In the genomic region with DNA sequence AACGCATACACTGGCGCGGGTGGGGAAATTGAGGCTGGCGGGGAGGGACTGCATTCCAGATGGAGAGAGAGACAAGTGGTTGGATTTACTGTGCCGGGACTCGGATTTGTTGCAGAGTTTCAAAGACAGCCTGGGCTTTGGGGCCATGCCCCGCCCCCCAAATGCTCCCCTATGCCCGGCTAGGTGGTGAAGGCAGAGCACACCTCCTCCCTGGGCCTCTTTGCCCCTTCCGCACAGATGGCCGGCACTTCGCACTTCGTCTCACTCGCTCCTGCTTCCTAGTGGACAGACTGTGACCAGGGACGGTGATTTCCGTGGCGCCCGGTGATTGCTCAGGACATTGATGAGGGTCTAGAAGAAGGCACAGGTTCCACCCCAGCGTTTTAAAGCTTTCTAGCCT, we compare ENCODE assay signal across 8 mouse cellular contexts. TPM values are rescaled to one million over a fixed set of nuclear protein-coding genes. Genes with fewer than 3 reads are reported as not detected.
DNase-seq lines count a peak whose midpoint lies in the region; TF ChIP-seq lines count a peak whose summit lies in the region.

No protein-coding gene starts in this region.

- no peaks in the 10 kb centered on the region for H3K9me3 ChIP-seq in megakaryocyte, embryonic 14.5 days

- TF ChIP-seq CTCF in embryonic fibroblast, embryonic 13.5 days (IDR thresholded peaks at IDR 0.05; ENCODE audit: borderline replicate concordance, insufficient read depth, low read length): peak; percentile 35; the same call in 1 of the 2 replicates

- H3K27me3 ChIP-seq in megakaryocyte, embryonic 14.5 days (replicated peaks): peaks cover 81% of the 10 kb centered on the region

- peaks cover 6% of the 10 kb centered on the region for H3K4me1 ChIP-seq in embryonic fibroblast, embryonic 13.5 days (ENCODE audit: control insufficient read depth, insufficient read depth, low read length)
- H3K4me1 ChIP-seq in megakaryocyte, embryonic 14.5 days: peaks cover 60% of the 10 kb centered on the region

- H3K27ac ChIP-seq in embryonic fibroblast, embryonic 13.5 days (ENCODE audit: insufficient read depth, low read length): peak overlapping the region; percentile 36; the same call in 1 of the 2 replicates

- peak overlapping the region; percentile 56 for H3K4me3 ChIP-seq in embryonic fibroblast, embryonic 13.5 days (ENCODE audit: insufficient read depth, low read length)
- H3K4me3 ChIP-seq in megakaryocyte, embryonic 14.5 days (replicated peaks): peak overlapping the region; percentile 90

- H3K36me3 ChIP-seq in megakaryocyte, embryonic 14.5 days (replicated peaks; ENCODE audit: low read length): no peaks in the 10 kb centered on the region

- DNase-seq in adrenal gland, postnatal 14 days: peak; percentile 73
- no peak for DNase-seq in adrenal gland, adult 18-20 months (ENCODE audit: low spot score in 2 of 2)
- peak; percentile 73 for DNase-seq in A20 (ENCODE audit: low read depth, low spot score)
- DNase-seq in kidney, postnatal 10 days: peak; percentile 78
- no peak for DNase-seq in right cerebral cortex, postnatal 10 days (ENCODE audit: low spot score in 2 of 2)
- DNase-seq in left cerebral cortex, adult 8-10 months (ENCODE audit: low spot score in 2 of 2): no peak

- peak; percentile 52 for TF ChIP-seq POLR2A in embryonic fibroblast, embryonic 13.5 days (IDR thresholded peaks at IDR 0.05; ENCODE audit: low read depth, low read length)

RNA-seq across cellular contexts. Expression of gene Rapgef3, which starts 0.4 kb away (rescaled TPM):
- 22.2 and 24.9 TPM in 2 replicates for total RNA-seq in adrenal gland, postnatal 14 days (2021)
- 10 to 100 TPM; 13.2 to 25.2 TPM for total RNA-seq in adrenal gland, adult 18-20 months (2021)
- polyA plus RNA-seq in embryonic fibroblast, embryonic 13.5 days (2011; ENCODE audit: insufficient read length, low read depth, missing spikeins): 6.6 and 10.8 TPM in 2 replicates
- polyA plus RNA-seq in megakaryocyte, embryonic 14.5 days (2012; ENCODE audit: insufficient read depth, low replicate concordance): 2.3 and 4.5 TPM in 2 replicates
- 10 to 100 TPM; 38.3 to 61.9 (median 47.0) TPM for total RNA-seq in left cerebral cortex, adult 8-10 months (2022)

RNA-seq across cellular contexts. Expression of gene Slc48a1, which starts 10.1 kb away (rescaled TPM):
- total RNA-seq in adrenal gland, postnatal 14 days (2021): 68.8 and 76.9 TPM in 2 replicates
- 100 to 1,000 TPM; 114 to 139 TPM for total RNA-seq in adrenal gland, adult 18-20 months (2021)
- polyA plus RNA-seq in embryonic fibroblast, embryonic 13.5 days (2011; ENCODE audit: insufficient read length, low read depth, missing spikeins): 136 and 167 TPM in 2 replicates
- polyA plus RNA-seq in megakaryocyte, embryonic 14.5 days (2012; ENCODE audit: insufficient read depth, low replicate concordance): 58.7 and 61.4 TPM in 2 replicates
- total RNA-seq in left cerebral cortex, adult 8-10 months (2022): 100 to 1,000 TPM; 149 to 181 (median 177) TPM

RNA-seq across cellular contexts. Expression of gene Endou, which starts 37.1 kb away (rescaled TPM):
- 0.90 and 1.1 TPM in 2 replicates for total RNA-seq in adrenal gland, postnatal 14 days (2021)
- total RNA-seq in adrenal gland, adult 18-20 months (2021): 1 to 10 TPM in 1 of 2 experiments, under 1 TPM in 1; 0.30 to 1.2 TPM
- not detected in 2 replicates for polyA plus RNA-seq in embryonic fibroblast, embryonic 13.5 days (2011; ENCODE audit: insufficient read length, low read depth, missing spikeins)
- polyA plus RNA-seq in megakaryocyte, embryonic 14.5 days (2012; ENCODE audit: insufficient read depth, low replicate concordance): 0.09 TPM in 1 of 2 replicates, not detected in the other
- 1 to 10 TPM in 3 of 4 experiments, under 1 TPM in 1; 0.94 to 5.3 (median 3.3) TPM for total RNA-seq in left cerebral cortex, adult 8-10 months (2022)

Comparison
In these comparisons a context has a peak if more than half of its experiments do, and no peak if none do; other contexts are left out.
1. DNase-seq: peak in adrenal gland, postnatal 14 days (single experiment), A20 (single experiment) and kidney, postnatal 10 days (single experiment); none in adrenal gland, adult 18-20 months (0 of 2), right cerebral cortex, postnatal 10 days (0 of 2) and left cerebral cortex, adult 8-10 months (0 of 2).